Mouse (Mus musculus): ENCODE results near the gene Nr1h4. TPM values are rescaled to one million over a fixed set of nuclear protein-coding genes. Genes with fewer than 3 reads are reported as not detected.

Gene Nr1h4
- polyA plus RNA-seq, 1 experiment from 2014 or later, result 0.66 TPM

GRCm38 (mm10) chr10:89512562-89512961 is 20.8 kb downstream of the Nr1h4 start:
- no peak for ATAC-seq (ENCODE audit: low FRiP score, low TSS enrichment)
- no peak overlapping the region for H3K27ac ChIP-seq (ENCODE audit: low read depth, low read length)
- H3K4me3 ChIP-seq (ENCODE audit: low read length), result no peak overlapping the region
- H3K4me2 ChIP-seq (replicated peaks; ENCODE audit: low read depth, low read length), result no peak overlapping the region
- H3K36me3 ChIP-seq (ENCODE audit: control insufficient read depth, insufficient read depth, low read length), result no peaks in the 10 kb centered on the region
- no peaks in the 10 kb centered on the region for H3K4me1 ChIP-seq (ENCODE audit: control insufficient read depth, insufficient read depth, low read length)
- no peak overlapping the region for H3K9ac ChIP-seq (ENCODE audit: low read depth, low read length)
- WGBS, result 75% methylated on average over 6 of the region's 6 CpGs
- H3K9me3 ChIP-seq (ENCODE audit: control insufficient read depth, low read length), result no peaks in the 10 kb centered on the region
- no peaks in the 10 kb centered on the region for H3K27me3 ChIP-seq (ENCODE audit: control insufficient read depth, insufficient read depth, low read length)

- H3K4me3 ChIP-seq (ENCODE audit: low read length), result no peak overlapping the region
- no peaks in the 10 kb centered on the region for H3K9me3 ChIP-seq (ENCODE audit: control insufficient read depth, low read length)
- H3K27me3 ChIP-seq (ENCODE audit: control insufficient read depth, insufficient read depth, low read length), result no peaks in the 10 kb centered on the region
- no peaks in the 10 kb centered on the region for H3K36me3 ChIP-seq (ENCODE audit: control insufficient read depth, insufficient read depth, low read length)
- 84% methylated on average over 2 of the region's 2 CpGs for WGBS
- no peak for ATAC-seq (ENCODE audit: low FRiP score, low TSS enrichment)
- no peaks in the 10 kb centered on the region for H3K4me1 ChIP-seq (ENCODE audit: control insufficient read depth, insufficient read depth, low read length)
- no peak overlapping the region for H3K4me2 ChIP-seq (replicated peaks; ENCODE audit: low read depth, low read length)
- H3K9ac ChIP-seq (ENCODE audit: low read depth, low read length), result no peak overlapping the region
- no peak overlapping the region for H3K27ac ChIP-seq (ENCODE audit: low read depth, low read length)
Observed at GRCm38 (mm10) chr10:89510547-89510946, 22.8 kb downstream of the Nr1h4 start.

- no peak for ATAC-seq (ENCODE audit: low FRiP score, low TSS enrichment)
- Histone ChIP-seq H3K9ac (ENCODE audit: low read depth, low read length) (no peak overlapping the region), H3K9me3 (ENCODE audit: control insufficient read depth, low read length) (no peaks in the 10 kb centered on the region), H3K27ac (ENCODE audit: low read depth, low read length) (no peak overlapping the region), H3K4me3 (ENCODE audit: low read length) (no peak overlapping the region), H3K27me3 (ENCODE audit: control insufficient read depth, insufficient read depth, low read length) (no peaks in the 10 kb centered on the region), H3K4me1 (ENCODE audit: control insufficient read depth, insufficient read depth, low read length) (no peaks in the 10 kb centered on the region), H3K4me2 (replicated peaks; ENCODE audit: low read depth, low read length) (no peak overlapping the region), H3K36me3 (ENCODE audit: control insufficient read depth, insufficient read depth, low read length) (no peaks in the 10 kb centered on the region)
- WGBS, result 88% methylated on average over 2 of the region's 2 CpGs
Observed at GRCm38 (mm10) chr10:89508567-89508966, 24.8 kb downstream of the Nr1h4 start.

- no peak for ATAC-seq (ENCODE audit: low FRiP score, low TSS enrichment)
- Histone ChIP-seq H3K4me2 (replicated peaks; ENCODE audit: low read depth, low read length) (no peak overlapping the region), H3K4me1 (ENCODE audit: control insufficient read depth, insufficient read depth, low read length) (no peaks in the 10 kb centered on the region), H3K36me3 (ENCODE audit: control insufficient read depth, insufficient read depth, low read length) (no peaks in the 10 kb centered on the region), H3K9me3 (ENCODE audit: control insufficient read depth, low read length) (no peaks in the 10 kb centered on the region), H3K27me3 (ENCODE audit: control insufficient read depth, insufficient read depth, low read length) (no peaks in the 10 kb centered on the region), H3K4me3 (ENCODE audit: low read length) (no peak overlapping the region), H3K9ac (ENCODE audit: low read depth, low read length) (no peak overlapping the region), H3K27ac (ENCODE audit: low read depth, low read length) (no peak overlapping the region)
- WGBS, result 72% methylated on average over 9 of the region's 9 CpGs
Observed at GRCm38 (mm10) chr10:89506479-89506878, 26.9 kb downstream of the Nr1h4 start.

- Histone ChIP-seq H3K9ac (ENCODE audit: low read depth, low read length) (no peak overlapping the region), H3K4me2 (replicated peaks; ENCODE audit: low read depth, low read length) (no peak overlapping the region), H3K27ac (ENCODE audit: low read depth, low read length) (no peak overlapping the region), H3K9me3 (ENCODE audit: control insufficient read depth, low read length) (no peaks in the 10 kb centered on the region), H3K27me3 (ENCODE audit: control insufficient read depth, insufficient read depth, low read length) (no peaks in the 10 kb centered on the region), H3K36me3 (ENCODE audit: control insufficient read depth, insufficient read depth, low read length) (no peaks in the 10 kb centered on the region), H3K4me3 (ENCODE audit: low read length) (no peak overlapping the region), H3K4me1 (ENCODE audit: control insufficient read depth, insufficient read depth, low read length) (no peaks in the 10 kb centered on the region)
- ATAC-seq (ENCODE audit: low FRiP score, low TSS enrichment), result no peak
- 78% methylated on average over 5 of the region's 5 CpGs for WGBS
Observed at GRCm38 (mm10) chr10:89505592-89505955, 27.8 kb downstream of the Nr1h4 start.

- ATAC-seq (ENCODE audit: low FRiP score, low TSS enrichment), result no peak
- no peaks in the 10 kb centered on the region for H3K36me3 ChIP-seq (ENCODE audit: control insufficient read depth, insufficient read depth, low read length)
- H3K4me2 ChIP-seq (replicated peaks; ENCODE audit: low read depth, low read length), result no peak overlapping the region
- H3K9me3 ChIP-seq (ENCODE audit: control insufficient read depth, low read length), result no peaks in the 10 kb centered on the region
- H3K4me1 ChIP-seq (ENCODE audit: control insufficient read depth, insufficient read depth, low read length), result no peaks in the 10 kb centered on the region
- H3K27ac ChIP-seq (ENCODE audit: low read depth, low read length), result no peak overlapping the region
- no peaks in the 10 kb centered on the region for H3K27me3 ChIP-seq (ENCODE audit: control insufficient read depth, insufficient read depth, low read length)
- WGBS, result 76% methylated on average over 10 of the region's 10 CpGs
- no peak overlapping the region for H3K9ac ChIP-seq (ENCODE audit: low read depth, low read length)
- no peak overlapping the region for H3K4me3 ChIP-seq (ENCODE audit: low read length)
Observed at GRCm38 (mm10) chr10:89504952-89505591, 28.3 kb downstream of the Nr1h4 start.

GRCm38 (mm10) chr10:89502986-89503560 is 30.3 kb downstream of the Nr1h4 start:
- H3K27me3 ChIP-seq (ENCODE audit: control insufficient read depth, insufficient read depth, low read length), result no peaks in the 10 kb centered on the region
- H3K9ac ChIP-seq (ENCODE audit: low read depth, low read length), result no peak overlapping the region
- H3K4me1 ChIP-seq (ENCODE audit: control insufficient read depth, insufficient read depth, low read length), result no peaks in the 10 kb centered on the region
- no peaks in the 10 kb centered on the region for H3K36me3 ChIP-seq (ENCODE audit: control insufficient read depth, insufficient read depth, low read length)
- H3K4me2 ChIP-seq (replicated peaks; ENCODE audit: low read depth, low read length), result no peak overlapping the region
- H3K4me3 ChIP-seq (ENCODE audit: low read length), result no peak overlapping the region
- ATAC-seq (ENCODE audit: low FRiP score, low TSS enrichment), result no peak
- H3K27ac ChIP-seq (ENCODE audit: low read depth, low read length), result no peak overlapping the region
- 78% methylated on average over 5 of the region's 5 CpGs for WGBS
- H3K9me3 ChIP-seq (ENCODE audit: control insufficient read depth, low read length), result no peaks in the 10 kb centered on the region

GRCm38 (mm10) chr10:89501902-89502301 is 31.5 kb downstream of the Nr1h4 start:
- Histone ChIP-seq H3K27ac (ENCODE audit: low read depth, low read length) (no peak overlapping the region), H3K4me2 (replicated peaks; ENCODE audit: low read depth, low read length) (no peak overlapping the region), H3K27me3 (ENCODE audit: control insufficient read depth, insufficient read depth, low read length) (no peaks in the 10 kb centered on the region), H3K9me3 (ENCODE audit: control insufficient read depth, low read length) (no peaks in the 10 kb centered on the region), H3K4me1 (ENCODE audit: control insufficient read depth, insufficient read depth, low read length) (no peaks in the 10 kb centered on the region), H3K4me3 (ENCODE audit: low read length) (no peak overlapping the region), H3K9ac (ENCODE audit: low read depth, low read length) (no peak overlapping the region), H3K36me3 (ENCODE audit: control insufficient read depth, insufficient read depth, low read length) (no peaks in the 10 kb centered on the region)
- 57% methylated on average over 6 of the region's 6 CpGs for WGBS
- no peak for ATAC-seq (ENCODE audit: low FRiP score, low TSS enrichment)

GRCm38 (mm10) chr10:89495537-89495936 is 37.8 kb downstream of the Nr1h4 start:
- H3K4me2 ChIP-seq (replicated peaks; ENCODE audit: low read depth, low read length), result no peak overlapping the region
- H3K4me3 ChIP-seq (ENCODE audit: low read length), result no peak overlapping the region
- H3K36me3 ChIP-seq (ENCODE audit: control insufficient read depth, insufficient read depth, low read length), result no peaks in the 10 kb centered on the region
- H3K27me3 ChIP-seq (ENCODE audit: control insufficient read depth, insufficient read depth, low read length), result no peaks in the 10 kb centered on the region
- ATAC-seq (ENCODE audit: low FRiP score, low TSS enrichment), result no peak
- H3K27ac ChIP-seq (ENCODE audit: low read depth, low read length), result no peak overlapping the region
- 71% methylated on average over 7 of the region's 7 CpGs for WGBS
- H3K4me1 ChIP-seq (ENCODE audit: control insufficient read depth, insufficient read depth, low read length), result no peaks in the 10 kb centered on the region
- H3K9me3 ChIP-seq (ENCODE audit: control insufficient read depth, low read length), result no peaks in the 10 kb centered on the region
- no peak overlapping the region for H3K9ac ChIP-seq (ENCODE audit: low read depth, low read length)

Measured in kidney, embryonic 14.5 days (tissue).